Mouse (Mus musculus) embryonic facial prominence, embryonic 12.5 days (tissue): Measurements from ENCODE around the gene Reln. TPM values are rescaled to one million over a fixed set of nuclear protein-coding genes. Genes with fewer than 3 reads are reported as not detected.

Experiments
- ATAC-seq: fragments of 200-750 bp; cut with Nextera tagmentation; 2 replicates; pipeline ENCODE4 v1.8.0; 2017; ENCODE audit not compliant: insufficient number of reproducible peaks, insufficient read depth, low FRiP score, low TSS enrichment
- H3K27ac ChIP-seq: fragments of 300-500 bp; sonication (generic); 2 replicates; pipeline ENCODE4 v1.5.1; 2016; ENCODE audit warnings: mild to moderate bottlenecking
- H3K27me3 ChIP-seq: fragments of 300-500 bp; sonication (generic); 2 replicates; pipeline ENCODE4 v1.6.1; 2016; ENCODE audit warnings: mild to moderate bottlenecking, moderate library complexity
- H3K36me3 ChIP-seq: fragments of 300-500 bp; sonication (generic); 2 replicates; pipeline ENCODE4 v1.6.1; 2016; ENCODE audit warnings: mild to moderate bottlenecking
- H3K4me1 ChIP-seq: fragments of 300-500 bp; sonication (generic); 2 replicates; pipeline ENCODE4 v1.6.1; 2016
- H3K4me2 ChIP-seq: fragments of 300-500 bp; sonication (generic); replicated peaks from 2 replicates; pipeline ENCODE4 v1.6.1; 2016; ENCODE audit warnings: mild to moderate bottlenecking, moderate library complexity
- H3K4me3 ChIP-seq: fragments of 300-500 bp; sonication (generic); 2 replicates; pipeline ENCODE4 v1.5.1; 2016; ENCODE audit warnings: mild to moderate bottlenecking
- H3K9ac ChIP-seq: fragments of 300-500 bp; sonication (generic); 2 replicates; pipeline ENCODE4 v1.6.1; 2016; ENCODE audit warnings: mild to moderate bottlenecking, moderate library complexity
- H3K9me3 ChIP-seq: fragments of 300-500 bp; sonication (generic); 2 replicates; pipeline ENCODE4 v1.6.1; 2016; ENCODE audit warnings: mild to moderate bottlenecking, moderate library complexity
- WGBS: fragments of 180-500 bp; shearing (Covaris S2); methylation state at CpG from one replicate; pipeline ENCODE4 v1.1.7; 2016; 5-methylcytosine and 5-hydroxymethylcytosine counted together
- polyA plus RNA-seq: library from polyadenylated mRNA; unstranded; fragments of >200 nt; fragmentation: Nextera tagmentation; extraction: Ambion mirVana; gene quantifications from 2 replicates; pipeline ENCODE4 v1.2.1, GENCODE M21; 2016

The Reln gene
- polyA plus RNA-seq, 1 experiment from 2014 or later: 4.1 TPM

DNA sequence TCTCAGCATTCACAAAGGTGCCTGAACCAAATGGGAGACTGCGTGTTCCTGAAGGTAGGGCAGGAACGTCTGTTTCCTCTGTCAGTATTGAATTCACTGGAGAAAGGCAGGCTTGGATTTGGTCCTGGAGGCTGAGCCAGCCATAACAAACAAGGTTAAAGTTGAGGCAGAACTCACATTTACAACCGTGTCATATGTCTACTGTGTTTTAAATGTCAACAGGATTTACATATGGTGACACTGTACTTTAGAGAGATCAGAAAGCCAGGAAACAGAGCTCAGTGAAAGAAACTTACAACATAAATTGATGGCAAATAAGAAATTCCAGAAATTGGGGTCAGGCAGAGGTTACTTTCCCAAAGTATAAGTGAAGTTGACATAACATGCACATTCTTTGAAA, 9.1 kb downstream of the Reln start:
- Histone ChIP-seq H3K27me3 (peaks cover 2% of the 10 kb centered on the region; the same call in 1 of the 2 replicates), H3K4me3 (no peak overlapping the region), H3K4me1 (no peaks in the 10 kb centered on the region), H3K27ac (no peak overlapping the region), H3K4me2 (no peak overlapping the region), H3K36me3 (no peaks in the 10 kb centered on the region), H3K9me3 (peaks cover 7% of the 10 kb centered on the region; the same call in 1 of the 2 replicates), H3K9ac (no peak overlapping the region)
- ATAC-seq: no peak
- whole genome bisulfite sequencing: 51% methylated on average over 3 of the region's 3 CpGs

DNA sequence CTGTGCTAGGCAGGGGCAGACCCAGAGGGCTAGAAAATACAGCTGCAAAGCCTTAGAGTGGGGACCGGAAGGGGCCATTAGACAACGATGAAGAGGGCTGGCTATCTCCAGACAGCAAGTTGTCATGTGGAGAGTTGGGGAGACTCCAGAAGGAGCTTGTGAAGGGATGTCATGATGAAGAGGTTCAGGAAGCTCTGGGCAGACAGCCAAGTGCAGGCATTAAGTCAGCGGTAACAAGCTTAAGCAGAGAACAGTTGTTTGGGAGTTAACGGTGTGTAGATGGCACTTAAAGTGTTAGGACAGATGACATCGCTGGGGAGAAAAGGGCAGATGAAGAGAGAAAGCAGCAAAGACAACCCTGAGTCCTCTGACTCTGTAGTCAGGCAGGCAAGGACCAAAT, 13.7 kb downstream of the Reln start:
- Histone ChIP-seq H3K9me3 (peaks cover 7% of the 10 kb centered on the region; the same call in 1 of the 2 replicates), H3K36me3 (no peaks in the 10 kb centered on the region), H3K27ac (no peak overlapping the region), H3K4me1 (no peaks in the 10 kb centered on the region), H3K4me3 (no peak overlapping the region), H3K4me2 (no peak overlapping the region), H3K9ac (no peak overlapping the region), H3K27me3 (no peaks in the 10 kb centered on the region)
- 90% methylated on average over 5 of the region's 5 CpGs for WGBS
- no peak for ATAC-seq

DNA sequence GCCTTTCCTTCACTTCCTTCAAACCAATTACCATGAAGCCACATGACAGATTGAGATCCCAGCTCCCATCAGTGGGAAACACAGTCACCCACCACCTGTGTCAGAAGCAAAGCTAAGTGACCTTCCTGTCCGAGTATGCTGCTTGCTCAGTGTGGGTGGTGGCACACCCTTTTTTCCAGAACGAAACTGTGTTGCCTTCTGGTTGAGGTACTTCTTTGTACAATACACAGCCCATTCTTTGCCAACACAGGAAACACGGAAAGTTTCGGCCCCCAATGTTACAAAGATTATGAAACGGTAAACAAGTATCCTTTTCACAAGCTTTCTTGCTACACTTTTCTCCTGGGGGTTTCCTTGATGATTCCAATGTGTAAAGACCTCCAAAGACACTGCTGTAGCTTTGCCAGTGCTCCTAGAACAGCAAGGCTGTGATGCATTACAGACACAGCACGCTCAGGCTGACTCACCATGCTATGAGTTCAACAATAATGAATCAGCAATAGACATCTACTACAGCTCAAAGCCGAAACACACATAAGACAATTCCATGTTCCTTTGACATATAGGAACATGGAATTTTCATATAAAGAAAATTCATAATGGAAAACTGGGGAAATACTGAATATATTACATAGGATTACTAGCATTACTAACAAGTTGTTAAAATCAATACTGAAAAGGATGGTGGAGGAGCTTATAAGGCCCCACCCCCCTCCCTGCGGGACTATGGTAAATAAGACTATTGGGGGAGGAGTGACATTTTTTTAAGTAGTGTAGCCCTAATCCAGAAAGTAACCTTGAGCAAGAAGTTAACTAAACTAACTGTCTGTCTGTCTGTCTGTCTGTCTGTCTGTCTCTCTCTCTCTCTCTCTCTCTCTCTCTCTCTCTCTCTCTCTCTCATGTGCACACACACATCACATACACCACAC, 15.8 kb downstream of the Reln start:
- Histone ChIP-seq H3K9ac (no peak overlapping the region), H3K27ac (no peak overlapping the region), H3K4me1 (no peaks in the 10 kb centered on the region), H3K4me2 (no peak overlapping the region), H3K9me3 (peaks cover 5% of the 10 kb centered on the region; the same call in 1 of the 2 replicates), H3K36me3 (no peaks in the 10 kb centered on the region), H3K4me3 (no peak overlapping the region), H3K27me3 (no peaks in the 10 kb centered on the region)
- 77% methylated on average over 8 of the region's 8 CpGs for WGBS
- ATAC-seq: no peak

DNA sequence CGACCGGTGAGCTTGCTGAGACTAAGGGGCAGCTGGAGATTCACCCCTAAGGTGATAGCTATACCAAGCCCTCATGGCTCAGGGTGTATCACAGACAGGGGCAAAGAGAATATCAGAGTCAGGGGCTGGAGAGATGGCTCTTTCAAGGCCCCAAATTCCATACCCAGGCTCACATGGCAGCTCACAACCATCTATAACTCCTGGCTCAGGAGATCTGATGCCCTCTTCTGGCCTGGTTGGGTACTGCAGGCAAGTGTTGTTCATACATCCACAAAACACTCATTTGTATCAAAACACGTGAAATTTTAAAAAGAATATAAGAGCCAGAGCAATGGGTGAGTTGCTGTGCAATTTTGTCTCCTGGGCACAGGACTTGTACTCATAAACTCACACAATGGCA, 17.3 kb downstream of the Reln start:
- no peaks in the 10 kb centered on the region for H3K4me1 ChIP-seq
- no peak for ATAC-seq
- no peaks in the 10 kb centered on the region for H3K36me3 ChIP-seq
- no peak overlapping the region for H3K4me3 ChIP-seq
- H3K27ac ChIP-seq: no peak overlapping the region
- H3K9ac ChIP-seq: no peak overlapping the region
- WGBS: 79% methylated on average over 3 of the region's 3 CpGs
- H3K4me2 ChIP-seq: no peak overlapping the region
- H3K9me3 ChIP-seq: no peaks in the 10 kb centered on the region
- no peaks in the 10 kb centered on the region for H3K27me3 ChIP-seq

DNA sequence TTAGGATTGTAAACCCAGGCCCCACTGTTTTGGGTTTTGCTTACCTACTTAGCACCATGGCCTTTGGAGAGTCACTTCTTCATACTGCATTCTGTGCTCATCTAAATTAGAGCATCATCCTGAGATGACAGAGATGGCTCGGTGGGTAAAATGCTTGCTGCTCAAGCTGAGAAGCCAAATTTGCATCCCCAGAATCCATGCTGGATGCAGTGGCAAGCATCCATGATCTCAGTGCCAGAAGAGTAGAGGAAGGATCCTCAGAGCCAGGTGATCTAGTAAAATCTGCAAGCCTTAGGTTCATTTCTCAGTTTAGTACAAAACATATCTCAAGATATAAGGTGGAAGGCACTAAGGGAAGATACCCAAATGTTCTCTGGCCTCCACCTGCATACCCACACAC, 20.7 kb downstream of the Reln start:
- Histone ChIP-seq H3K36me3 (no peaks in the 10 kb centered on the region), H3K9me3 (no peaks in the 10 kb centered on the region), H3K27ac (no peak overlapping the region), H3K4me1 (no peaks in the 10 kb centered on the region), H3K27me3 (no peaks in the 10 kb centered on the region), H3K9ac (no peak overlapping the region), H3K4me3 (no peak overlapping the region), H3K4me2 (no peak overlapping the region)
- 81% methylated on average over 1 of the region's 1 CpGs for WGBS
- no peak for ATAC-seq

DNA sequence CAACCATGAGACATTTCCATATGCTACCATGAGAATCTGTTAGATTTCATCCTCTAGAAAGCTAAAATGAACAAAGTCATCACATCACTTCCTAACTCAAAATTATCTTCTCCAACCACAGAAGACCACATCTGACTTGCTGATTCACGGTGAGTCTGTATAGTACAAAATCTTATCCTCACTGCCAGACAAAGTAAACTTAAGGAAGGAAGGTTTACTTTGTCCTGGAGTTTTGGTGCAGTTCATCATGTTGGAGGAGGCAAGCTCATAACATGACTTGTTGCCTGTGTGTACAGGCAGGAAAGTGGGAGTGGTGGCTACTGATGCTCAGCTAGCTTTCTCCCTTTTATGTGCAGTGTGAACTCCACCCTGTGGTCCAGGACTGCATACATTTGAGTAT, 26.7 kb downstream of the Reln start:
- 92% methylated on average over 1 of the region's 1 CpGs for WGBS
- no peak for ATAC-seq
- no peaks in the 10 kb centered on the region for H3K27me3 ChIP-seq
- H3K4me2 ChIP-seq: no peak overlapping the region
- H3K4me3 ChIP-seq: no peak overlapping the region
- no peak overlapping the region for H3K27ac ChIP-seq
- H3K9ac ChIP-seq: no peak overlapping the region
- no peaks in the 10 kb centered on the region for H3K9me3 ChIP-seq
- H3K4me1 ChIP-seq: no peaks in the 10 kb centered on the region
- H3K36me3 ChIP-seq: no peaks in the 10 kb centered on the region

DNA sequence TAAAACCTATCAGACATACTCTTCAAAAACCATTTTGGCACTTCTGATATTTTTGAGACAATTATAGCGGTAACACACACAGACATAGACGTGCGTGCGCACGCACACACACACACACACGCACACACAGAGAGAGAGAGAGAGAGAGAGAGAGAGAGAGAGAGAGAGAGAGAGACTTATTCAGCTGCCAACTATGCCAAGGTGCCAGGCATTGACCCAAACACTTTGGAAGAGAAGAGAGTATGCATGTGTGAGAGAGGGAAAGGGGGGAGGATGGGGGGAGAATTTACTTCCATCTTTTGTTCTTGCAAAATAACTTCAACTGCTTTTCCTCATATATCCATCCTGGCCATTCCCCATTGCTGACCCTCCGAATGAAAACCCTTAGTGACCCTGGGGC, 28.0 kb downstream of the Reln start:
- ATAC-seq: no peak
- no peak overlapping the region for H3K27ac ChIP-seq
- 95% methylated on average over 7 of the region's 7 CpGs for WGBS
- no peak overlapping the region for H3K4me2 ChIP-seq
- no peaks in the 10 kb centered on the region for H3K27me3 ChIP-seq
- no peaks in the 10 kb centered on the region for H3K36me3 ChIP-seq
- H3K4me3 ChIP-seq: no peak overlapping the region
- H3K9ac ChIP-seq: no peak overlapping the region
- no peaks in the 10 kb centered on the region for H3K9me3 ChIP-seq
- H3K4me1 ChIP-seq: no peaks in the 10 kb centered on the region

DNA sequence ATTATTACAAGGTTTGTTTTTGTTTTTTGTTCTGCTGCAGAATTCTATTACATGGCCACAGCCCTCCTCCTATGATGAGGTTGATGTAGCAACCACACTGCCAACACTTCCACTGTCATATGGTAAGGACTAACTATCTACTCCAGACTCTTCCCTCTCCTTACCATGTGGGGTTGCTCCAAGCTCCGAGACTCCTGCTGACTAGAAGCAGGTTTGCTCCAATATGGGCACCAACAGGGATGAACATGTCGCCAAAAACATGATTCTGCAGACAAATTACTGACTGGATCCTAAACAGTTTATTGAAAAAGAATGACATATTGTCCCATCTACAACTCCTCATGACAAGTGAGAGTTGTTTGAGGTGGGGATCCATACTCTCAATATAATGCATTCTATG, 28.5 kb downstream of the Reln start:
- Histone ChIP-seq H3K27me3 (no peaks in the 10 kb centered on the region), H3K36me3 (no peaks in the 10 kb centered on the region), H3K9ac (no peak overlapping the region), H3K9me3 (no peaks in the 10 kb centered on the region), H3K4me2 (no peak overlapping the region), H3K27ac (no peak overlapping the region), H3K4me3 (no peak overlapping the region), H3K4me1 (no peaks in the 10 kb centered on the region)
- WGBS: 85% methylated on average over 2 of the region's 2 CpGs
- no peak for ATAC-seq

DNA sequence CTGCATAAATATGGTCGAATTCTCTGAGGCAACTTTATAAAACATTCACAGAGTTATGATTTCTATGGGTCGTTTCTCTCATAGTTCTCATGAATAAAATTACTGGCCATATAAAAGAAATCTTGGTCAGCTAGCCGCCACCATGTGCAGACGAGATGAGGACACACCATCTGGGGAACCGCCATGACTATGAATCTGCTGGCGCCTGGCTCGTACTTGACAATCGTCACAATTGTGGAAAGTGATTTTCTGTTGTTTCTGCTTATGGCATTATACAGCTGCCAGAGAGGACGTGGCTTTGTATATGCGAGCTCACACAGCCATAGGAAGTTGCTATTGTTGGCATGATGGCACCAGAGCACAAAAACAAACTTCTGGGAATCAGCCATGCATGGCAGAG, 31.5 kb downstream of the Reln start:
- ATAC-seq: no peak
- Histone ChIP-seq H3K9me3 (no peaks in the 10 kb centered on the region), H3K4me3 (no peak overlapping the region), H3K4me2 (no peak overlapping the region), H3K9ac (no peak overlapping the region), H3K27me3 (no peaks in the 10 kb centered on the region), H3K4me1 (no peaks in the 10 kb centered on the region), H3K36me3 (no peaks in the 10 kb centered on the region), H3K27ac (no peak overlapping the region)
- WGBS: 86% methylated on average over 10 of the region's 10 CpGs

DNA sequence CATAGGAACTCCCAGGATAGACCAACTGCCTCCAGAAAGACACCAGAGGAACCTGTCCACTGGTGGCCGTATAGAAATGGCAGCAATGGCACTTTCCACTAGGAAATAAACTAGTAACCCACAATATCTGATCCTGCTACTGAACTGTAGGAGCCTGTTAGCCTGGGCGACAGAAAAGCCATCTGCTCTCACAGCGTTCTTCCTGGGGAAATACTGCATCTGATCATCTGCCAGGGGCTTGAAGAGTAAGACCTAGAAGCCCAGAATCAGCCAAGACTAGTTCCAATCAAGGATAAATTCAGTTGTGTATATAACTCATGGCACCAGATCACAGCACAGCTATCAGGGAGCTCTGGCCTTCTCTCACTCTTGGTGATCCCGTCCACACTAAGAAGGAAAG, 33.5 kb downstream of the Reln start:
- Histone ChIP-seq H3K4me3 (no peak overlapping the region), H3K27me3 (no peaks in the 10 kb centered on the region), H3K27ac (no peak overlapping the region), H3K9me3 (no peaks in the 10 kb centered on the region), H3K9ac (no peak overlapping the region), H3K4me1 (no peaks in the 10 kb centered on the region), H3K4me2 (no peak overlapping the region), H3K36me3 (no peaks in the 10 kb centered on the region)
- no peak for ATAC-seq
- 90% methylated on average over 4 of the region's 4 CpGs for WGBS

DNA sequence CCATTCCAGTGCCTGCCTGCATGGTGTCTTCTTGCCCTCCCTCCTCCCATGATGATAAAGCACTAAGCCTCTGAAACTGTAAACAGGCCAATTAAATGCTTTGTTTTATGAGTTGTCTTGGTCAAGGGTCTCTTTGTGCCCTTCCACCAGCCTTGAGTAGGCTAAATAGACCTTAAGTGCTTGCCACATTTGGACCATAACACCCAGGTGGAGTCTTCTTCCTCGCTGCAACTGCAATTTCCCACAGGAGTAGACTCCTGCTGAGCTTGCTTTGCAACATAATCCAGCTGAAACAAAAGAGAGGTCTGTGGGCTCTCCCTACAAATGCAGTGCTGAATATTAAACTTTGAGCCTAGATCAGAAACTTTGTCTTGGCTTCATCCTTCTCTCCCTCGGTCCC, 35.5 kb downstream of the Reln start:
- H3K4me3 ChIP-seq: no peak overlapping the region
- H3K4me2 ChIP-seq: no peak overlapping the region
- H3K4me1 ChIP-seq: no peaks in the 10 kb centered on the region
- H3K36me3 ChIP-seq: no peaks in the 10 kb centered on the region
- 30% methylated on average over 2 of the region's 2 CpGs for WGBS
- no peaks in the 10 kb centered on the region for H3K9me3 ChIP-seq
- no peak for ATAC-seq
- no peak overlapping the region for H3K9ac ChIP-seq
- no peak overlapping the region for H3K27ac ChIP-seq
- no peaks in the 10 kb centered on the region for H3K27me3 ChIP-seq

DNA sequence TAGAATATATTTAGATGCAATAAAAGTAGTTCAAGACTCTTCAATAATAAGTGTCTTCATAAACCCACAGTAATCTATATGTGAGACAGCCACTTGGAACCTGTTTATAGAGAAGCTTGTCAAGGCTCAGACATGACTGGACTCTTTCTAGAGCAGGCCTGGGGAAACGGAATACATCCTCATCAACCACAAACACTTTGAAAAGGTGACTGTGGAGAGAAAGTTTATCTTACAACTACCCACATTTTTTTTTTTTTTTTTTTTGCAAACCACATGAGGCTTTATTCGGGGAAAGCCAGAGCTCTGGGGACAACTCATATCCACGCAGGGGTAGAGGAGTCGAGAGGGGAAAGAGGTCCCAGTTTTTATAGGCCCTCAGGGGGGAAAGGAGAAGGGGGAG, 36.6 kb downstream of the Reln start:
- H3K4me1 ChIP-seq: no peaks in the 10 kb centered on the region
- H3K9me3 ChIP-seq: no peaks in the 10 kb centered on the region
- no peaks in the 10 kb centered on the region for H3K27me3 ChIP-seq
- H3K4me2 ChIP-seq: no peak overlapping the region
- H3K27ac ChIP-seq: no peak overlapping the region
- no peaks in the 10 kb centered on the region for H3K36me3 ChIP-seq
- H3K9ac ChIP-seq: no peak overlapping the region
- WGBS: 59% methylated on average over 4 of the region's 4 CpGs
- no peak overlapping the region for H3K4me3 ChIP-seq
- no peak for ATAC-seq
